Mouse (Mus musculus) neural tube, embryonic 10.5 days (tissue): Measurements from ENCODE around the gene Slc39a11.

ENCODE experiments used
- DNase-seq: peaks from one replicate; pipeline ENCODE4 v3.0.0-alpha.2; 2017; ENCODE audit warnings: low spot score; ENCODE audit errors: extremely low spot score

Slc39a11 gene

DNA sequence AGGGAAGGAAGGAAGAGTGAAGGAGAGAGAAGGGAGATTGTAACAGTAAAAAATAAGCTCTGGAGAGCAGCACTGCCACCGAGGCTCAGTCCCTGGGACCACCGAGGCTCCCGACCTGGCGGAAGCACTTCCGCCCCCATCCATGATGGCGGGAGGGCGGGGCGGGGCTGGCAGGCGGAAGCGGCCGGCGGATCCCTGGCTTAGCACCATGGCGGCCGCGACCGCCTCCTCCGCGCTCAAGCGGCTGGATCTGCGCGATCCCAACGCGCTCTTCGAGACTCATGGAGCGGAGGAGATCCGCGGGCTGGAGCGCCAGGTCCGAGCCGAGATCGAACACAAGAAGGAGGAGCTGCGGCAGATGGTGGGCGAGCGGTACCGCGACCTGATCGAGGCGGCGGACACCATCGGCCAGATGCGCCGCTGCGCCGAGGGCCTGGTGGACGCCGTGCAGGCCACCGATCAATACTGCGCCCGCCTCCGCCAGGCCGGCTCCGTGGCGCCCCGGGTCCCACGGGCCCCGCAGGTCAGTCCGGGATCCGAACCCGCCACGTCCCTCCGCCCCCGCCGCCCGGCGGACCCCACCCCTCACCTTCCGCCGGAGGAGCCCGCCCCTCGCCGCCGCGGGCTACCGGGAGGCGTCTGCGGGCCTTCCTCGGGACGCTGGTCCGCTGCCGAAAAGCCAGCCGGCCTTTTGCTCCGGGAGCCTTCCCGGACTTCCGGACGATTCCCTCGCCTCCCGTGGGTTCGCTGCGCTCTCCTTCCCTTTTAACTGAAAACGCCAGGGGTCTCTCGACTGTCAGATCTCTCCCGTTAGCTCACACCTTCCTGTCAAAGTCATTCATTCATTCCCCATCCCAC, at the start of gene Slc39a11:
Gene Slc39a11, minus strand, starts transcription at position 727 of the 858 bp plus-strand sequence.
- peak; percentile 86 for DNase-seq

DNA sequence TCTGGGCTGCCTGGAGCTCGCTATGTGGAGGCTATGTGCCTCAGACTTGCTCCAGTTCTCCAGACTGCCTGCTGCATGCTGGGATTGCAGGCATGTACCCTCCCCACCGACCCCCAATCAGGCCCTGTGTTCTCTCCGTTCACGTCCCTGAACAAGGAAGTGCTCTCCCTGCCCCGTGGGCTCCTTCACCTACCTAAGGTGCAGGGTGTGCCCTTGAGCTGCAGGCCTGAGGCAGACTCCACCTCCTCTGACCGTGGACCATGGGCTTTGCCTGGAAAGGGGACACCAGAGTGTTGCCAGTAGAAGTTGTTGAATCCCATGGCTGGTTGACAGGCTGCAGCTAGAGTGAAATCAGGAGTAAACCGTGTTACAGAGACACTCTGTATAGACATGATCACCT, 49.8 kb upstream of the Slc39a11 start:
- DNase-seq: no peak

DNA sequence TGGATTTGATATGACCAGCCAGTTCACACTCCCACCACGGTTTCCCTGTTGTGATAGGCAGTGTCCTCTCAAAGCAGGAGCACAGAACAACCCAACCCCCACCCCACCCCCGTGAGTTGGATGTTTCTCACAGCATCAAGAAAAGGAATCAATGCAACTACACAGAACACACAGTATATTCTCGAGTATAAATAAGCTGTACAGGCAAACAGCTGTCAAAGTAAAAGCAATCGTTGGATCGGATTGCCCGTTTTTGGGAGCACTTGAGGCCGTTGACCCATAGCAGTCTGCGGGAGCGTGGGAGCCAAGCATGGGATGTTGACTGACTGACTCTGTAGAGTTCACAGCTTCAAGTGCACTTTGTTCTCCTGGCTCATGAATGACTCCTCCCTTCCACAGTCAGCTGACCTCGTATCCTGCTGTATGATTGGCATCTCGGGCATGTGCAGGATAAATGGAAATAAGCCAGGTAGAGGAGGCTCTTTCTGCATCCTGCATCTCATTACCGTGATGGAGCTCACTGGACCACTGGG, 48.2 kb upstream of the Slc39a11 start:
- no peak for DNase-seq

DNA sequence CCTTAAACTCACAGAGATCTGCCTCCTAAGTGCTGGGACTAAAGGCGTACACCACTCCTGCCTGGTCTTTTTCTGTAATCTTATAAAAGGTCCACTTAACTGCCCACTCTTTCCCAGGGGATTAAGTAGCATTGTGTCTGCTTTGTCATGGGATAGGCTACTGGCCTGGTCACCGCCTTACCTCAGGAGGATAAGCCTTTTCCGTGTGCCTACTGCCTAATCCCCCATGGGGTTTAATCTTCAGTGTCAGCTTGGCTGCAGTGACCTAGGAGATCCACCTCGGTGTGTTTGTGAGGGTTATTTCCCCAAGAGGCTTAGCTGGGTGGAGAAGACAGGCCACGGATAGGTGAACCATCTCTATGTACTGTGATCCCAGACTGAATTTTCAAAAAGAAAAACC, 47.7 kb upstream of the Slc39a11 start:
- no peak for DNase-seq

DNA sequence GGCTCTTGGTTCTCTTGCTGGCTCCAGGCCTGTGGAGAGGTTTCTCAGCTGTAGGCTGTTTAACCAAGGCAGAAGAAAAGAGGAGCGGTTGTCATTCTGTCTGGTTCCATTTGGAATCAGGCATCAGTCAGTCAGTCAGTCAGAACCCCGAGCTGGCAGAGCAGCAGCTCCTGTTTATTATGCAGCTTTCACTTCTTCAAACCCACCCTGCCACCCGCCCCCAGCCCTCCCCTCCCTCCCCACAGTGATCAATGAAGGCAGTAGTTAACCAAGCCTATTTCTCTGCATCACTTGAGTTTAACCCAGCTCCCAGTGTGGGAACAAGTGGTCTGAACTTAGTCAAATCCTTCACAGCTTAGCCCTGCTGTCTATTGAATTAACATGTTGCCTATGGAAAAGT, 42.0 kb upstream of the Slc39a11 start:
- no peak for DNase-seq

DNA sequence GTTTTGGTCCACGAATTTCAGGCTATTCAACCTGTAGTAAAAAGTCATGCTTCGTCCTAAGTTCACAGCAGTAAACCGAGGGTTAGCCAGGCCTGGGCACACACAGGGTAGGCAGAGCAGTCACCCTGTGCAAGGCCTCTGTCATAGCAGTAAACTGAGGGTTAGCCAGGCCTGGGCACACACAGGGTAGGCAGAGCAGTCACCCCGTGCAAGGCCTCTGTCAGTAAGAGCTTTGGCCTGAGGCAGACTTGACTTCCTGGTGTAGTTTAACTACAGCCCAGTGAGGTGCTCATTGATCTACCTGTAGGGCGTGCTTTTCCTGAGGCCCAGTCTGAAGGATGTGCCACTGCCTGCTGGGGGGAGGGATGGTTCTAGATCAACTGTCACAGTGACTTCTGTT, 41.4 kb upstream of the Slc39a11 start:
- no peak for DNase-seq

DNA sequence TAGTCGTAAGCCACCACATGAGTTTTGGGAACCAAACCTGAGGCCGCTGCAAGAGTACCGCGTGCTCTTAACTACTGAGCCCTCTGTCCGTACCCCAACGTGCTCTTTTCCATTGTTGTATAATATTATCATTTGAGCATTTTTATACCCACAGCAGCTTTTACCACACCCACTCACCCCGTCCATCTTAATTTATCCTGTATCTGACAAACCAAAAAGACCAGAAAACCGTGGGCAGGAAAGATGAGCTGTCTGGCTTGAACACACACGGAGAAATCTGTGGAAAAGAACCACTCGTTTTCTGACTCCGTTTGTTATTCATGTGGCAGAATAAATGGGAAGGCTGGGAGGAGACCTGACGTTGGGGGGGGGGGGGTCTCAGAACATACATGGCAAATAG, 40.6 kb upstream of the Slc39a11 start:
- DNase-seq: no peak

DNA sequence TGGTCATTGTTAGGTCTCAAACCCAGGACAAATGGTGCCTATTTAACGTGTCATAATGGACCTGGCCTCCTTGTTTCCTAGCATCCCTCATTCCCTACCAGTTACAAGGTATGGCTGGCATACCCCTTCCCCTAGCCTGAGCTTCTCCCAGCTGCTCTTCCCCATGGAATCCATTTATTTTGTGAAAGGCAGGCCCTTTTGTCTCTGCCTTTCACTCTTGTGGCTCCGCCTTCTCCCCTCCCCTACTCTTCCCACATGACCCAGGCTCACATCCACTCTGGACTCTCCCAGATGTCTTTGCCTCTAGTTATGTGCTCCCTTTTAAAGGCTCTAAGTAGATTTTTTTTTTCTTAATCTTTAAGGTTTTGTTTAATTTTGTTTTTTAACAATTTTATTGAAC, 37.2 kb upstream of the Slc39a11 start:
- no peak for DNase-seq

DNA sequence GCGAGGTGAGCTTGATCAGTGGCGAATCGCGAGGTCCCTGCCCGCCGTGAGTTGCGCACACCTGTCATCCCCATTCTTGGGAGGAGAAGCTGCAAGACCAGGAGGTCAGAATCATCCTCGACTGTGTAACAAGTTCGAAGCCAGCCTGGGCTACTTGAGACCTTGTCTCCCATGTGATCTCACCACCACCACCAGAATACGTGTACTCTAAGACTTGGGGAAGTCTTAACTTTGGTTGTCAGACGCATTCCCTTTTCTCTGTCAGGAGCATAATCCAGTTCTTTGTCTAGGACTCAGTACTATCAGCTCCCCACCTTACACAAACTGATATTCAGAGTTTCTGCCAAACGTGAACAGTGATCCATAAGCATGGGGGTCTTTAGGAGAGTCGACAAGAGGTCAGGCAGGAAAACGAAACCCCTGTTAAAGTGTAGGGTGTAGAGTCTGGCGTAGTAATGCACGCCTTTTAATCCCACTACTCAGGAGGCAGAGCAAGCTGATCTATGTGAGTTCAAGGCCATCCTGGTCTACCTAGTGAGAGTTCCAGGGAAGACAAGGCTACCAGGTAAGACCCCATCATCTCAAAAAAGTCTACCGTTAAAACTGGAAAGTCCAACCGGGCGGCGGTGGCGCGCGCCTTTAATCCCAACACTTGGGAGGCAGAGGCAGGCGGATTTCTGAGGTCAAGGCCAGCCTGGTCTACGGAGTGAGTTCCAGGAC, 35.0 kb upstream of the Slc39a11 start:
- DNase-seq: no peak

DNA sequence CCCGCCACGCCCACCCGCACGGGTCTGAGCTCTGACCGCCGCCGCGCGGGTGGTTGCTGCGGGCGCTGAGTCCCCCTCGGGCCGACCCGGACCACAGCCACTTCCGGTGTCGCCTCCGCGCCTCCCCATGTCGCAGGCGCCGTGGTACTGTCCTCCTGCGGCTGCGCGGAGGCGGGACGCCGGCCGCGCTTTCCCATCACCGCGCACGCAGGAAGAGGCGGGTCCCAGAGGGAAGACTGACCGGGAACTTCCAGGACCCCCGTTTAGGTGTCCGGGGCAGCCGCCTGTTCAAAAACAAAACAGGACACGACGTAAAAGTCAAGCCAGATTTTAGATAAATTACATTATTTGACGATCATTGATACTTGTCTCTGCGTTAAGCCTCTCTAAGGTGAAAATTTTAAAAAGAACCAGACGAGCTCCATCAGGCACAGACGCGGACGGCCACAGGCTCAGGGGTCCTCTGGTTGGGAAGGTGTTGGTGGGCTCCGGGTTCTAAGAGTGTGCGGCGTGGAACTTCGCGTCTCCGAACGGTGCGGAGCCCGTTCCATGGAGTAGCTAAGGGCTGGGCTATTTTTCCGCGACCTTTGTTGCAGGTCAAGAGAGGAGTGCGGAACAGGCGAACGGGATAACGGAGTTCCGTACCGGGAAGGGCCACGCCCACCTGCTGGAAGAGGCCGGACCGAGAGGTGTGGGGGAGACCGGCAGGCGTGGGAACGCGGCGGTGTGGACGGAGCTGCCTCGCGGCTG, 34.3 kb upstream of the Slc39a11 start, which contains the start of the genes Fam104a and D11Wsu47e:
Gene Fam104a, minus strand, starts transcription at position 199 of the 750 bp plus-strand sequence.
Gene D11Wsu47e, plus strand, starts transcription at position 456 of the 750 bp plus-strand sequence.
- DNase-seq: peak; percentile 95

DNA sequence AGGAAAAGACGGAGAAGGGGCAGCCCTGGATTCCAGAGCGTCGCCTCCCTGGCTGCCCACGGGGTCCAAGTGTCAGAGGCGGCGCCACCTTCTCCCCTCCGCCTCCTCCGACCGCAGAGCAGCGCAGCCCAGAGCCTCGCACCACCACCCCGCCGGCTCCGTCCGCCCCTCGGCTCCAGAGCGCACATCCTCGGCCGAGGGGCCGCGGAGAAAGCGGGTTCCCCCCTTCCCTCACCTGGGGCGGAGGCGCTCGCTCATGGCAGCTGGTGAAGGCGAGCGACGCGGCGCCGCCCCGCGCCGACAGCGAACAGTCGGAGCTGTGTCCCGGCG, 33.7 kb upstream of the Slc39a11 start:
- no peak for DNase-seq

DNA sequence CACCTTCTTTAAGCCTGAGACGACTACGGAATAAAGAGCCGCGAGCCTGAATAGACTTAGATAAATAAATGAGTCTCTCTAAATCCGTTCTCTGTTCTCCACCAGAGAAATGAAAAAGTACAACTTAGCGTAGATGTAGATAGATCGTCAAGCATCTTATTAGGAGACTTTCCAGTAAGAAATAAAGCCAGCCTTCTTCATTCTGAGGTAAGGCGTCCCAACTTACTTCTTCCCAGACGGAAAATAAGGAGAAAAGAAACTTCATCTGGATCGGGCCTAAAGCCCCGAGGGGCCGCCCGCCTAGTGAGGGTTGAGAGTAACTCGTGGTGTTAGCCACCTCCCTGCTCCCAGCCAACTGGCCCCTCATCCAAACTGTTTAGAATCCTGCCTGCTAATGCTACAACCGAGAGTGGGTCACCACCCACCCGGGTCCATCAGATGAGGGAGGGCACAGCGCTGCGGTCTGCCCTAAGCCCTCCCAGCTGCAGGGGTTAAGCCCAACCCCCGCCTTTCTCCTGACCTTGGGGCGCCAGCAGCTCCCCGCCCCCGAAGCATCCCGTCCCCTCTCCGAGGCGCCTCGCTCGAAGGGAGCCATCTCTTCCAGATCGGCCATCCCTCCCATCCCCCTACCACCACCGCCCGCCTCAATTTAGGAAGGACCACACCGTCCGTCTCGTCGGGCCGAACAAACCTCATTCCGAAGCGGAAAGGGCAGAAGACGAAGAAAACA, 33.2 kb upstream of the Slc39a11 start:
- peak; percentile 75 for DNase-seq

DNA sequence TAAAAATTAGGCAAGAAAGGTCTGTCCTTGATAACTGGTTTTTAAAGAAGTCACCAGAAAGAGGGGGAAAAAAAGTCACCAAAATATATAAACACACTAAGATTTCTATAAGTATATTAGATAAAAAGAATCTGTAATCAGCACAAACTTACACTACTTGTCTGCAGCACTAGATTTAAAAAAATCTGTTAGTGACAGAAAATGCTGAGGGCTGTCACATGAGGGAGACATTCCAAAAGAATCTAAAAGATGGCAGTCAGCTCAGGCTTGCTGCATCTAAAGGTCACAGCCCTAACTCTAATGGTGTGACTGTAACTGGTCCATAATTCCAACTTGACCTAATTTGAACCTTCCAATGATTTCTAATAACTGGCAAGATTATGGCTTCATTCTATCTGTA, 32.1 kb upstream of the Slc39a11 start:
- DNase-seq: no peak

DNA sequence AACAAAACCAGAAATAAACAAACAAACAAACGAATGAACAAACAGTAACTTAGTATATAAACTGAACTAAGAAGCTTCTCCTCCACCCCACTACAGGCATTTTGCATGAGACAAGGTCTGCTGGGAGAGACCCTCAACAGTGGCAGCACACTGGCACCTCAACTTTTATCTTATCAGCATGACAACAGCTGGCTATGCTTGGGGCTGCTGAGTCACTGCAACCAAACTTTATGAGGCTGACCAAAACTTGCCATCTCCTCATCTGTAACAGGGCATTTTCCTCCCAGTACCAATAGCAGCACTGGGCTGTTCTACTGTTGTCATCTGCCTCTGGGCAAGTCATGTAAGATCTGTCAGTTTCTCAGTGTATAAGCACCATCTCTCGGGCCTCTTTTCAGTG, 31.1 kb upstream of the Slc39a11 start:
- no peak for DNase-seq

DNA sequence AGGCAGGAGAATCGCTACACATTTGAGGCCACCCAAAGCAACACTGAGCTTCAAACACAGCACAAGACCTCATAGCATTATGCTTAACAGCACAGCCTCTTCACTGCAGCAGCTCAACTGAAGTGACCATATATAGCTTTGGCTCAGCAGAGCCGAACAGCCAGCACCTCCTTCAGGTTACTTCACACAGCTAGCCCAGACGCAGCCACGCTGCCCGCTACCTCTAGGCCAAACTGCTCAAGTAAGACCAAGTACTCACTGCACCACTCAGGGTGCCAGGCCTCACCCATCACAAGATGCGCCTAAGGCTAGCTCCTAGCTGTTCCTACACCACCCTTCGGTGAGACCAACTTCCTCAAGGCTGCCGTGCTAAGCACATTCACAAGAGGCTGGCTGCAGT, 28.5 kb upstream of the Slc39a11 start:
- no peak for DNase-seq

DNA sequence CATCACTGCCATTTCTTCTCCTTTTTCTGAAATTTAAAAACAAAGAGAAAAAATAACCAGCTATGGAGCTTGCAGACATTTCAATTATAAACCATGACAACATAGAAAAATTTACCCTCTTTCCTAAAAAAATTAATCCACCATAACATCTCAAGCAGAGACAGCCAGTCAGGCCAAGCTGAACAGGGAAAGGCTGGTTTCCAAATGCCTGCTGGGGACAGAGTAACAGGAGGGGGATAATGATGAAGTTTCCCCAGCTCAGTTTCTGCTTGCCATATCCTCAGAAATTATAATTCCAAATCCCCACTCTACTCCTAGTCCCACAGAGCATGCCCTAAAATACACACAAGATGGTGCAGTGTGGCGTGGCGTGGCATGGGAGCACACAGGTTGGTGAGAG, 27.5 kb upstream of the Slc39a11 start:
- DNase-seq: no peak

DNA sequence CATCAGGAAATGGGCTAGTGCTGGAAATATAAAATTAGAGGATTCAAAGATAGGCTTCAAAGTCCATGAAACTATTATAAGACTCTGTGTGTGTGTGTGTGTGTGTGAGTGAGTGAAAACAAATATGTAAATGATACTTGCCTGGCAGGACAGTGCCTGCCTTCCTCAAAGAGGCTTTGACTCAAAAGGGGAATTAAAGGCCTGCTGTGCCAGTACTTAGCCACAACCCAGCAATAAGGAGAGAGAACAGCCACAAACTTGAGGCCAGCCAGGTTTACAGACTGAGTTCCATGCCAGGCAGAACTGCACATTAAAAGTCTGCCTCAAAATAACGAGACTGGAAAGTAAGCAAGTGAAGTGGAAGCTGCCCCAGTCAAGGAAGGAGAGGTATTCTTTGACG, 27.0 kb upstream of the Slc39a11 start:
- DNase-seq: no peak

DNA sequence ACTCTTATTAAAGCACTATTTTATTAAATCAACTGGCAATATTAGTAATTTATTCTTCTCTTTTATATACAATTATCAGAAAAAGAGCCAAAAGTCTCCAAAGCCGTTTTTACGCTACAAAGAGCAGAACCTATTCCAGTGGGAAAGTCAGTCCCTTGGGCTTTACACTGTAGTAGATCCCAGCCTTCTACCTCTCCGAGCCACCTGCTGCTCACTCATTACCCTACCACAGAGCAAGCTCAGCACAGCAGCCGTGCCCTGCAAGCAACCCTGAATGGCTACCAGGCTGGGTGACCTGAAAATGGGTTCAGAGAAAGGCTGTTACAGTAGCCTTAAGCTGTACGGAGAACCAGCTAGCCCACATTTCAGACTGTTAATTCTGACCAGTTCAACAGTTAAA, 24.7 kb upstream of the Slc39a11 start:
- no peak for DNase-seq

DNA sequence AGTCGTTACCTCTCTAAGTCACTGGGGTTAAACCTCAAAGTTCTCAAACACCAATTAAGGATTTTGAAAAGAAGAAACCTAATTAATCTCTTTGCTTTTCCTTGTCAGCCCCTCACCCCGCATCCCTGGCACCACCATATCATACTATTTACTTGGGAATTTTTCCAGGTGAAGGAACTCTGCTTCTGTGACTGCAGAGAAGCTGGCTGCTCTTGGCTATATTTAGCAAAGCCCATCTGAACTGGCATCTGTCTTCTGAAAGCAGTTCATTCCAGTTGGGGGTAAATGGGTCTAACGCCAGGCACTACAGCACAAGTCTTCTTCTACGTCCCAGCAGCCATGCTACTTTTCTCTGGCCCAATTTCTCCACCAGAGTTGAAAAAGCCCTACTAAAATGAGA, 23.7 kb upstream of the Slc39a11 start:
- DNase-seq: no peak

DNA sequence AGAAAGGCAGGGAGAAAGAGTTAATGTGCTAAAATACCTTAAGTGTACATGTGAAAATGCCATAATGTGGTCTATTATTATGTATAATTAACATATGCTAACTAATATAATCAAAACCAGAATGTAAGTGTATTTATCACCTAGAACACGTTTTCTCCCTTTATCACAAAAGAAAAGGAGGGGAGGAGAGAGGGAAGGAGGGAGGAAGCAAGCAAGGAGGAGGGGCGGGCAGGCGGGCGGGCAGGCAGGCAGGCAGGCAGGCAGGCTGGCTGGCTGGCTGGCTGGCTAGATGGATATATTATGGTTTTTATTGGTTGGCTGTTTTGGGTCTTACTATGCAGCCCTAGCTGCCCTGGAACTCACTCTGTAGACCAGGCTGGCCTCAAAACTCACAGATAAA, 19.8 kb upstream of the Slc39a11 start:
- DNase-seq: no peak

DNA sequence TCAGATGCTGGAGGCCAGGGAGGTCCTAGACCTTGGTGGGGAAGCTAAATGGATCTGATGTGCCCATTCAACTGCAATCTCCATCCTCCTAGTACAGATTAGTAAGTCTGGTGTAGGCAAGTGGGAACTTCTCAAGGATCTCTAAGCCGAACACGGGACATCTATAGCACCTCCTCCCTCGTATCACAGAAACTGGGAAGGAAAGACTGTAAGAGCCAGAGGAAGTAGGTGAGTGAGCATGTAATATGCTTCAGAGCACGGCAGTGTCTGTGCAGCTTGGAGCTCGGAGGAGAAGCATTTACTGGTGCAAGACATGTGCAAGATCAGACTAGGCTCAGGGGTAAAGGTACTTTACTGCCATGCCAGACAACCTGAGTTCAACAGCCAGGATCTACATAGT, 19.0 kb upstream of the Slc39a11 start:
- DNase-seq: no peak
